Mouse (Mus musculus) heart, adult 8-10 months (tissue): Measurements from ENCODE around the gene Gm49340. TPM values are rescaled to one million over a fixed set of nuclear protein-coding genes. Genes with fewer than 3 reads are reported as not detected.

Experiments used
- total RNA-seq, 4 experiments: library from RNA; stranded (reverse); gene quantifications; 2 replicates each; pipeline ENCODE4 v1.2.4; 2022

The Gm49340 gene
- total RNA-seq, 4 experiments from 2014 or later = not detected

Other genes with a start within 250 kb of the Gm49340 start
- gene Itgae, start 239.2 kb upstream of the Gm49340 start, total RNA-seq = under 1 TPM in 2 of 4 experiments, not detected in 2; 0.22 to 0.38 TPM
- gene Haspin, start 191.4 kb upstream of the Gm49340 start, total RNA-seq = under 1 TPM; 0.08 to 0.37 (median 0.14) TPM
- 10 to 100 TPM; 14.2 to 19.7 (median 16.6) TPM for gene P2rx5, start 169.3 kb upstream of the Gm49340 start, total RNA-seq
- gene Emc6, start 152.7 kb upstream of the Gm49340 start, total RNA-seq = 10 to 100 TPM; 80.9 to 93.8 (median 89.9) TPM
- gene Tax1bp3, start 152.7 kb upstream of the Gm49340 start, total RNA-seq = 10 to 100 TPM; 36.7 to 52.6 (median 46.8) TPM
- 1 to 10 TPM; 7.5 to 10.0 (median 9.6) TPM for gene Ctns, start 130.7 kb upstream of the Gm49340 start, total RNA-seq
- 1 to 10 TPM in 3 of 4 experiments, under 1 TPM in 1; 0.68 to 1.7 (median 1.4) TPM for gene Shpk, start 130.3 kb upstream of the Gm49340 start, total RNA-seq
- under 1 TPM in 1 of 4 experiments, not detected in 3; 0.09 TPM for gene Trpv1, start 95.4 kb upstream of the Gm49340 start, total RNA-seq
- gene Trpv3, start 62.4 kb upstream of the Gm49340 start, total RNA-seq = under 1 TPM in 2 of 4 experiments, not detected in 2; 0.06 TPM
- 1 to 10 TPM; 2.5 to 3.4 (median 2.8) TPM for gene Aspa, start 145 bp upstream of the Gm49340 start, total RNA-seq
- gene Spata22, start within 50 bp of the Gm49340 start, total RNA-seq = not detected
- gene Olfr20, start 21.0 kb downstream of the Gm49340 start, total RNA-seq = not detected
- gene Olfr376, start 41.5 kb downstream of the Gm49340 start, total RNA-seq = not detected
- gene Olfr1, start 69.9 kb downstream of the Gm49340 start, total RNA-seq = not detected
- gene Olfr378, start 98.7 kb downstream of the Gm49340 start, total RNA-seq = not detected
- not detected for gene Olfr380, start 127.8 kb downstream of the Gm49340 start, total RNA-seq
- gene Olfr381, start 161.9 kb downstream of the Gm49340 start, total RNA-seq = not detected
- not detected for gene Olfr382, start 187.5 kb downstream of the Gm49340 start, total RNA-seq